Mouse (Mus musculus): ENCODE measurements around the gene Cyth3.

DNA sequence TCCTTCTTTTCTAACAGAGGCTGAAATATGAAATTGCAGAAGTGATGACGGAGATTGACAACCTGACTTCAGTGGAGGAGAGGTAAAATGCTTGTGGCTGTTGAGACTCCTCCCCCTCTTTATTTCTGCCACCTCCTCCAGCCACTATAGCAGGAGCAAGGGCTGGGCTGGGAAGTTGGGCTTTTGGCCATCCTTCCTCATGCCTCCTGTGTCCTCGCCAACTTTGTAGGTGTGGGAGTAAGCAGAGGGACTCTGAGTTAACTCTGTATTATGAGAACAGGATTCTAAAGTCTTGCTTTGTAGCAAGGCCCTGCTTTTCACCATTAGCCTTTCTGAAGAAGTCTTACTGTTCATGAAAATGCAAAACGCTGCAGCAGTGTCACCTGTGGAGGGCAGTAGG, 64.2 kb downstream of the Cyth3 start:
- no peak for TF ChIP-seq CTCF (IDR thresholded peaks at IDR 0.05; ENCODE audit: control insufficient read depth, insufficient read depth, low read length)
- TF ChIP-seq POLR2A (IDR thresholded peaks at IDR 0.05; ENCODE audit: borderline replicate concordance, control insufficient read depth, low read depth, low read length), result no peak

Data from bone marrow, adult 2 months (tissue).